Mouse (Mus musculus): ENCODE results near the gene Slc25a51.

- TF ChIP-seq POLR2A (IDR thresholded peaks at IDR 0.05; ENCODE audit: low read depth, low read length) (no peak), CHD2 (IDR thresholded peaks at IDR 0.05; ENCODE audit: low read length) (no peak), SIN3A (IDR thresholded peaks at IDR 0.05; ENCODE audit: low read length) (no peak), MAZ (IDR thresholded peaks at IDR 0.05; ENCODE audit: low read depth, low read length) (no peak), CTCF (conservative IDR thresholded peaks at IDR 0.05 in 1 of 2, IDR thresholded peaks at IDR 0.05 in 1 of 2; ENCODE audit: low read depth in 2 of 2, low read length in 2 of 2) (no peak), KAT2A (IDR thresholded peaks at IDR 0.05; ENCODE audit: insufficient replicate concordance, low read length) (no peak), E2F4 (IDR thresholded peaks at IDR 0.05; ENCODE audit: insufficient replicate concordance, low read depth, low read length) (no peak)
Observed at GRCm38 (mm10) chr4:45411181-45411790, 2.7 kb upstream of the Slc25a51 start.

Measured in CH12.LX (cell line).